ENCODE assay signal across 10 mouse cellular contexts in genomic region chr9:30808863-30809491, GRCm38 (mm10).
A peak's percentile ranks its signal among the peaks of the same experiment; 100 is the strongest.
DNase-seq lines count a peak whose midpoint lies in the region; ATAC-seq and TF ChIP-seq lines count a peak whose summit lies in the region.
"Had no signal": no experiment of that assay in that cellular context is flagged by ENCODE, and none has a peak within 500 bp of the region (broad histone marks: within the 10 kb centered on the region; RNA-seq: fewer than 3 reads in every experiment).

No protein-coding gene starts in this region.

- H3K4me1 ChIP-seq in ES-E14 (ENCODE audit: control insufficient read depth in 2 of 2, insufficient read depth in 2 of 2, low read length in 2 of 2, poor library complexity in 1 of 2): no peaks in the 10 kb centered on the region
- H3K4me1 ChIP-seq in lung, postnatal 0 days (ENCODE audit: insufficient read depth, low read depth, low read length): no peaks in the 10 kb centered on the region
- H3K4me1 ChIP-seq: megakaryocyte, embryonic 14.5 days had no signal

- peak; percentile 60 for TF ChIP-seq EP300 in lung, postnatal 0 days (IDR thresholded peaks at IDR 0.05)

- no peak overlapping the region for H3K4me2 ChIP-seq in lung, postnatal 0 days (replicated peaks; ENCODE audit: low read depth, low read length)

- H3K27me3 ChIP-seq in lung, postnatal 0 days (replicated peaks; ENCODE audit: insufficient read depth, low read length): no peaks in the 10 kb centered on the region
- H3K27me3 ChIP-seq: megakaryocyte, embryonic 14.5 days had no signal

- no peak overlapping the region for H3K9ac ChIP-seq in ES-E14 (ENCODE audit: insufficient read depth, low read depth, low read length, poor library complexity, severe bottlenecking)
- no peak overlapping the region for H3K9ac ChIP-seq in lung, postnatal 0 days (replicated peaks; ENCODE audit: low read depth)

- peak; percentile 71 for ATAC-seq in lung, postnatal 0 days
- no peak for ATAC-seq in inflammation-experienced regulatory T-cells, adult 6 months

- intact Hi-C loops in gastrocnemius, postnatal 36 days (cut with DNase I): no loop called here

- peak overlapping the region; percentile 30; the same call in 1 of the 2 replicates for H3K27ac ChIP-seq in ES-E14 (ENCODE audit: insufficient read depth, low read depth, low read length, poor library complexity, severe bottlenecking)
- H3K27ac ChIP-seq in lung, postnatal 0 days (ENCODE audit: low read length): peak overlapping the region; percentile 11

- H3K9me3 ChIP-seq in ES-E14 (ENCODE audit: control insufficient read depth, insufficient read depth, low read depth, low read length): no peaks in the 10 kb centered on the region
- H3K9me3 ChIP-seq in lung, postnatal 0 days (ENCODE audit: low read length): no peaks in the 10 kb centered on the region
- H3K9me3 ChIP-seq: megakaryocyte, embryonic 14.5 days had no signal

- 12% methylated on average over 11 of the region's 11 CpGs for WGBS in lung, postnatal 0 days

- H3K4me3 ChIP-seq in ES-E14 (ENCODE audit: insufficient read depth in 1 of 2, low read depth in 1 of 2, low read length in 2 of 2, poor library complexity in 1 of 2, severe bottlenecking in 1 of 2): no peak overlapping the region
- H3K4me3 ChIP-seq in lung, postnatal 0 days (ENCODE audit: low read depth, low read length): no peak overlapping the region
- H3K4me3 ChIP-seq: megakaryocyte, embryonic 14.5 days had no signal

- in situ Hi-C loops in ES-E14 (cut with MboI; ENCODE audit: low sequenced_read_pairs in 2 of 2, unreplicated experiment in 2 of 2): no loop called here

- peak; percentile 91 for DNase-seq in heart, adult 11 months
- DNase-seq in heart, adult 8-10 months (ENCODE audit: low spot score): no peak
- no peak for DNase-seq in ES-E14 (ENCODE audit: low read depth, low spot score)
- peak; percentile 16 for DNase-seq in fat pad, adult 2 months (ENCODE audit: extremely low read depth, low read depth, low spot score)
- DNase-seq in lung, postnatal 0 days (ENCODE audit: low spot score): peak; percentile 72
- DNase-seq in gastrocnemius, postnatal 36 days: no peak
- no peak for DNase-seq in layer of hippocampus, adult 9-11 months
- DNase-seq: cerebellum, adult 2 months had no signal

- no peaks in the 10 kb centered on the region for H3K36me3 ChIP-seq in ES-E14 (ENCODE audit: control insufficient read depth, insufficient read depth, low read length, poor library complexity, severe bottlenecking)
- H3K36me3 ChIP-seq in lung, postnatal 0 days (ENCODE audit: insufficient read depth, low read length): no peaks in the 10 kb centered on the region

- TF ChIP-seq CTCF in lung, postnatal 0 days (IDR thresholded peaks at IDR 0.05): no peak

TF ChIP-seq in ES-E14, 5 proteins besides CTCF, POLR2A, EP300 and RAD21:
- TF ChIP-seq ZC3H11A (IDR thresholded peaks at IDR 0.05; ENCODE audit: borderline replicate concordance, low read depth, low read length) (no peak), CHD2 (IDR thresholded peaks at IDR 0.05; ENCODE audit: low read depth, low read length) (no peak), ZNF384 (IDR thresholded peaks at IDR 0.05; ENCODE audit: low read depth, low read length) (no peak), HCFC1 (IDR thresholded peaks at IDR 0.05; ENCODE audit: borderline replicate concordance, insufficient read depth, low read length) (no peak), MAFK (IDR thresholded peaks at IDR 0.05; ENCODE audit: insufficient read depth, low read depth, low read length) (no peak)
TF ChIP-seq in ES-E14: peak in this region for 0.

Comparison
In these comparisons a context has a peak if more than half of its experiments do, and no peak if none do; other contexts are left out.
1. DNase-seq: peak in heart, adult 11 months (single experiment), fat pad, adult 2 months (single experiment) and lung, postnatal 0 days (single experiment); none in heart, adult 8-10 months (single experiment), ES-E14 (single experiment), gastrocnemius, postnatal 36 days (0 of 2) and layer of hippocampus, adult 9-11 months (single experiment).